Mouse (Mus musculus): ENCODE measurements around the gene M1ap. TPM values are rescaled to one million over a fixed set of nuclear protein-coding genes. Genes with fewer than 3 reads are reported as not detected.

The M1ap gene
- polyA plus RNA-seq, 1 experiment from 2014 or later, result 0.19 TPM

DNA sequence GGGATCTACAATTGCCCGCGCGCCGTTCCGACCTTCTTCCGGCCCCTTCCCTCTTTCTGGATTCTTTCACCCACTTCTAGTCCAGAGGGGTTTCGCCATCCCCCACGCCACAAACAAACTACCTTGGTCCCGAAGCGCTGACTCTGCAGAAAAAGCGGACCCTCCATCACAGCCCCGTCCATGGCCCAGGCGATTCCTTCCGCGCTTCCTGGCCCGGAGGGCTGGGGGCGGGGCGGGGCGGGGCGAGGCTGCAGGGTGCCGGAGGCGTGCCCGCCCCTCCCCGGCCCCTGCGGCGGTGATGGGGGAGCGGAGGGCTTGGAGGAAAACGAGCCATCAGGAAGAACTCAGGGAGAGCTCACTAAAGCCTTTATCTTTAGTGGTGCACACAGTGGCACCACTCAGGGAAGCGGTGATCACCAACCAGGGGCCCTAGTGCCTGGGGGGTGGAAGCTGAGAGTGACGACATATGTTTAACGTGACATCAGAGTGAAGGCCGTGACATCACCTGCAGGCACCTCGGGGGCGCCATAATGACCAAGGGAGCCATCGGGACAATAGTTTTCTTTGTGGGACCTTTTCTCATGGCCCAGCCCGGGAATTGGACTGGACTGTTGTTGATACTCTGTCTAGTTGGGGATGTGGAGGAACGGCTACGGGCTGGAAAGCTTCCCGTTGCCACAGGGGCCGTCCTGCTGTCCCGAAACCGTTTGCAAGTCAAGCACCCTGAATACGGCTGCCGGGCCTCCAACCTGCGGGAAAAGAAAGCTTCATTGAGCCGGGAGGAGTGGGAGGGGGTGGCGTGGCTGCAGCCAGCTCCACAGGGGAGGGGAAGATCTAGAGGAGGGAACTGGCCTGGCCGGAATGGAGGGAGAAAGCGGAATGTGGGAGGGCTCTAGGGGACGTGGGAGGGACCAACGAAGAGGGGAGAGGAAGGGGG, 86.8 kb downstream of the M1ap start, which contains the start of the genes Dok1 and Loxl3:
TSS of gene Dok1 (minus strand) at position 223 of the 937 bp plus-strand sequence.
TSS of gene Loxl3 (plus strand) at position 925 of the 937 bp plus-strand sequence.
- peaks cover 82% of the 10 kb centered on the region for H3K27me3 ChIP-seq (ENCODE audit: low read depth, poor library complexity, severe bottlenecking)
- H3K4me3 ChIP-seq, result peak within 1 kb of the TSS; percentile 66
- H3K9me3 ChIP-seq (replicated peaks), result no peaks in the 10 kb centered on the region
- DNase-seq (ENCODE audit: low spot score), result peak; percentile 86
- no peaks in the 10 kb centered on the region for H3K36me3 ChIP-seq
- WGBS, result under 1% methylated on average over 51 of the region's 51 CpGs
- H3K4me1 ChIP-seq, result peaks cover 44% of the 10 kb centered on the region
- H3K27ac ChIP-seq, result peak within 1 kb of the TSS; percentile 88

DNA sequence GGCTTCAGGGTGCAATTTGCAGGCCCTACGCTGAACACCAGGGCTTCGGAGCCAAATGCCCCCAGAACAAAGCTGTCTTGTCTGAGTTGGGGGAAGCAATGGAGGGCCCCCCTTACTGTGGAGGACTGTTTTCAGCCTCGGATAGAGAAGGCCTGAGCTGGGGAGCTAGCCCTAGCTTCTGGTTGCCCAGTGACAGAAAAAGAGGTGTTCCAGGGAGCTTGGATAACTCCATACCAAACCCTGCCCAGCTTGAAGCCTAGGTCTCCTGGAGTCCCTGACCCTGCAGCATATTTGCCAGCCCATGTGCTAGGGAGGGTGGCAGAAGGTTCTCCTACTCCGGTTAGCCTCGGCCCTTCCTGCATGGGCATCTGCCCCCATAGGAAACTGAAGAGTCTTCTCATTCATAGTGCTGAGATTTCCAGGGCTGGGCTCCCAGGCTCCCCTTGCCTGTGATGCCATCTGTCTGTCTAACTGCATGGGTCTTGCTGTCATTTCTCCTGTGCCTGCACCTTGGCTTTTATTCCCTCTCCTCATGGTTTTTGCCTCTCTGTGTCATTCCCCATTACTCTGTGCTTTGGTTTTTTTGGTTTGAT, 87.9 kb downstream of the M1ap start:
- WGBS, result 17% methylated on average over 5 of the region's 5 CpGs

DNA sequence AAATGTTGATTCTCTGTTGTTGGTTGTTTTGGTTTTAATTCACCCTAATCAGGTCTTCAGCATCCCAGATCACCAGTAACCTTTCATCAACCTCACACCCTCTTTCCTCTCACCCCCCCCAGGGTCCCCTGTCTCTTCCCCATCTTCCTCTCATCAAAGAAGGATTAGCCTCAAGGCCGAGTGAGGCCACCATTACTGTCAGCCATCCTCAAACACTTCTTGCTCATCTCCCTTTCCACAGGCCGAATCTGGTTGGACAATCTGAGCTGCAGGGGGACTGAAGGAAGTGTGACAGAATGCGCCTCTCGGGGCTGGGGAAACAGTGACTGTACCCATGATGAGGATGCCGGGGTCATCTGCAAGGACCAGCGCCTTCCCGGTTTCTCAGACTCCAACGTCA, 90.5 kb downstream of the M1ap start:
- no peak for DNase-seq (ENCODE audit: low spot score)
- H3K4me1 ChIP-seq, result peaks cover 41% of the 10 kb centered on the region
- WGBS, result 72% methylated on average over 8 of the region's 8 CpGs
- no peaks in the 10 kb centered on the region for H3K9me3 ChIP-seq (replicated peaks)
- H3K4me3 ChIP-seq, result no peak overlapping the region
- H3K36me3 ChIP-seq, result no peaks in the 10 kb centered on the region
- H3K27me3 ChIP-seq (ENCODE audit: low read depth, poor library complexity, severe bottlenecking), result peaks cover 49% of the 10 kb centered on the region
- H3K27ac ChIP-seq, result no peak overlapping the region

More for the DNA sequence above, 87.9 kb downstream of the M1ap start:
- Histone ChIP-seq H3K9me3 (replicated peaks) (no peaks in the 10 kb centered on the region), H3K27ac (peak overlapping the region; percentile 88), H3K4me3 (peak overlapping the region; percentile 66), H3K27me3 (ENCODE audit: low read depth, poor library complexity, severe bottlenecking) (peaks cover 72% of the 10 kb centered on the region), H3K4me1 (peaks cover 49% of the 10 kb centered on the region), H3K36me3 (no peaks in the 10 kb centered on the region)
- peak; percentile 38 for DNase-seq (ENCODE audit: low spot score)

DNA sequence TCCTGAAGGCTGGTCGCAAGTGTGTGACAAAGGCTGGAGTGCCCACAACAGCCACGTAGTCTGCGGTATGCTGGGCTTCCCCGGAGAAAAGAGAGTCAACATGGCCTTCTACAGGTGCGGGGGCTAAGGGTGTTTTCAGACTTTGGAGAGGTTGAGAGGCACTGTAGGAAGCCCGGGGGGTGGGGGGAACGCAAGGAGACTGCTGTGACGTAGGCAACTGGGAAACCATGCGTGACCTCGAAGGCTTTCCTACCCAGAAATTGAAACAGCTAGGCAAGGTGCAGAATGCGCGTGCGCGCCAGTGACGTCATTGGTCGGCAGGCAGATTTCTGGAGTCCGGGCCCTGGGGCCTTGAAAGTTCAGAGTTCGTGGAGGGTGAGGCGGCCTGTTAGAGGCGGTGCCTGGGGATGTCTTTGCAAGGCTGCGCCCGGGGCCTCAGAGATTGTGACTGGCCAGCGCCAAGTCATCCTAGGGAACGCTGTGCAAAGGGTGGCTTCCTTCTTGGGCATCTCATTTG, 91.9 kb downstream of the M1ap start:
- peaks cover 36% of the 10 kb centered on the region for H3K4me1 ChIP-seq
- DNase-seq (ENCODE audit: low spot score), result peak; percentile 94
- peak overlapping the region; percentile 58 for H3K27ac ChIP-seq
- no peaks in the 10 kb centered on the region for H3K36me3 ChIP-seq
- H3K4me3 ChIP-seq, result peak overlapping the region; percentile 32
- 9% methylated on average over 24 of the region's 24 CpGs for WGBS
- H3K9me3 ChIP-seq (replicated peaks), result no peaks in the 10 kb centered on the region
- H3K27me3 ChIP-seq (ENCODE audit: low read depth, poor library complexity, severe bottlenecking), result peaks cover 42% of the 10 kb centered on the region

DNA sequence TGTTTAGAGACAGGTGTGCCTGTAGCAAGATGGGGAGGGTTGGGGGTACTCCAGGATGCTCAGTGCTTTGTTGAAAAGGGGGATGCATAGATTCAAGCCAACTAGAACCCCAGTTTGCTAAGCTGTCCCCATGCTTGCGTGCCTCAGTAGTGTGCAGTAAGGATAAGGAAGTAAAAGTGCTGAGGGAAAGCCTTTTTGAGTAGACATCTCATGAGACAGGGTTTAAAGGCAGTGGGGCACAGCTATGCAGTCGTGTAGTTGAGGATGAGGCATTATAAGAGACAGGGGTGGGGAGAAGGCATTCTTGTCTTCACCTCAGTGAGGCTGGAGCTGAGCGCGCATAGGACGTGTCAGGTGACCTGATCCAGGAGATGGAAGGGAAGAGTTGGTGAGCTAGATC, 93.9 kb downstream of the M1ap start:
- Histone ChIP-seq H3K4me1 (peaks cover 24% of the 10 kb centered on the region), H3K9me3 (replicated peaks) (no peaks in the 10 kb centered on the region), H3K27me3 (ENCODE audit: low read depth, poor library complexity, severe bottlenecking) (peaks cover 30% of the 10 kb centered on the region), H3K27ac (no peak overlapping the region), H3K4me3 (no peak overlapping the region), H3K36me3 (no peaks in the 10 kb centered on the region)
- DNase-seq (ENCODE audit: low spot score), result no peak
- WGBS, result 75% methylated on average over 5 of the region's 5 CpGs

DNA sequence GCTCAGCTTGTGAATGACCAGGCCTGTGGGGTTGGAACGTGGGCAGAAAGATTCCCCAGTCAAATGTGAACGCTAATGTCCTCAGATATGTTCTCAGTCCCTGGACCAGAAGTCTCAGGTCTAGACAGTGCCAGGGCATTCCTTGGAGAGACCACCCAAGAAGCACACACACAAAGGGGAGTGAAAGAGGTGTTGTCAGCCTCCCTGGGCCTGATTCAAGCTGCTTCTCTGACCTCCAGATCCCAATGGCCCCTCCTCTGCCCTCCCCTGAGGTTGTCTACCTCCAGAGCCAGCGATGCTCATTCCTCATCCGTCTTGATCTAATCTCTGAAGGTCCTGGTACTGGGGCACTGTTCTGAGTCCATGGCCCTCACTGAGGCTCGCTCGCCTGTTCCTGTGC, 96.9 kb downstream of the M1ap start:
- no peak for DNase-seq (ENCODE audit: low spot score)
- H3K36me3 ChIP-seq, result no peaks in the 10 kb centered on the region
- H3K4me3 ChIP-seq, result no peak overlapping the region
- H3K9me3 ChIP-seq (replicated peaks), result no peaks in the 10 kb centered on the region
- peak overlapping the region; percentile 32; the same call in 1 of the 2 replicates for H3K27ac ChIP-seq
- peaks cover 18% of the 10 kb centered on the region for H3K4me1 ChIP-seq
- H3K27me3 ChIP-seq (ENCODE audit: low read depth, poor library complexity, severe bottlenecking), result 0 out of 2 replicates have a peak, but pooled peaks cover 3% of the 10 kb centered on the region
- 65% methylated on average over 6 of the region's 6 CpGs for WGBS

DNA sequence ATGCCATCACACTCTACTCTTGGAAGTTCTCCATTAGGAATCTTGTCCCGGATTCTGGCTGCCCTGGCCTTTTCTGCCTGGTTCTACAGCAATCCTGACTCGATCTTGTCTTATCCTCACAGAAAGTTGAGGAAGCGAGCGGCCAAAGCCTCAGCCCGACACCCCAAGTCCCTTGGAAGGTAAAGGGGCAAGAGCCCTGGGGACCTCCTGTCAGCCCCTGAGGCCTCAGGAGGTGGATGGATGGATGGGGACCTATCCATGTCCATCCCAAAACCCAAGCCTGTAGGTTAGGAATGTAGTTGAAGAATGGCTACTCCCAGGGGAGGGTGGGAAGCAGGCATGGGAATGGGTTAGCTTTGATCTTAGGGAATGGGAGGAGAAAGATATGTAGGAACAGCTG, 97.3 kb downstream of the M1ap start:
- Histone ChIP-seq H3K9me3 (replicated peaks) (no peaks in the 10 kb centered on the region), H3K4me3 (no peak overlapping the region), H3K27ac (peak overlapping the region; percentile 32; the same call in 1 of the 2 replicates), H3K36me3 (no peaks in the 10 kb centered on the region), H3K27me3 (ENCODE audit: low read depth, poor library complexity, severe bottlenecking) (0 out of 2 replicates have a peak, but pooled peaks cover 3% of the 10 kb centered on the region), H3K4me1 (peaks cover 14% of the 10 kb centered on the region; the same call in 1 of the 2 replicates)
- 90% methylated on average over 5 of the region's 5 CpGs for WGBS
- no peak for DNase-seq (ENCODE audit: low spot score)

DNA sequence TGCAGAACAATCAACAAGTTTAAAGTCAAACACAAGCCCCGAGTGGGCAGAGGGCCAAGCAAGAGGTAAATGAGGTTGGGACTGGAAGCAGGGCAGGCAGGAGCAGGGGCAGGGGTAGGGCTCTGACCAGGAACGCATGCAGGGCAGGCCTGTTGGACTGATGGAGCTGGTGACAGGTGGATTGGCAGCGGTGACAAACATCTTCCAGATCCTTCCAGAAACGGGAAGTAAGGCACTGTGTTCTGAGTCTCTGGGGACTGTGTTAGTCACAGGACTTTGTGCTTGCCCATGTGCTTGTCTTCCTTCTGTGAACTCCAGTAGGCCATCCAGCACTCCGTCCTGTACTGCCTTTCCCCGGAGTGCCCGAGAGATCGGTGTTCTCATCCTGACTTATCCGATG, 98.0 kb downstream of the M1ap start:
- Histone ChIP-seq H3K36me3 (peaks cover 3% of the 10 kb centered on the region; the same call in 1 of the 2 replicates), H3K27me3 (ENCODE audit: low read depth, poor library complexity, severe bottlenecking) (0 out of 2 replicates have a peak, but pooled peaks cover under 1% of the 10 kb centered on the region), H3K9me3 (replicated peaks) (no peaks in the 10 kb centered on the region), H3K4me3 (0 out of 2 replicates have a peak overlapping the region, but pooled peaks have one; percentile 10), H3K27ac (no peak overlapping the region), H3K4me1 (peaks cover 17% of the 10 kb centered on the region; the same call in 1 of the 2 replicates)
- no peak for DNase-seq (ENCODE audit: low spot score)
- WGBS, result 79% methylated on average over 9 of the region's 9 CpGs

DNA sequence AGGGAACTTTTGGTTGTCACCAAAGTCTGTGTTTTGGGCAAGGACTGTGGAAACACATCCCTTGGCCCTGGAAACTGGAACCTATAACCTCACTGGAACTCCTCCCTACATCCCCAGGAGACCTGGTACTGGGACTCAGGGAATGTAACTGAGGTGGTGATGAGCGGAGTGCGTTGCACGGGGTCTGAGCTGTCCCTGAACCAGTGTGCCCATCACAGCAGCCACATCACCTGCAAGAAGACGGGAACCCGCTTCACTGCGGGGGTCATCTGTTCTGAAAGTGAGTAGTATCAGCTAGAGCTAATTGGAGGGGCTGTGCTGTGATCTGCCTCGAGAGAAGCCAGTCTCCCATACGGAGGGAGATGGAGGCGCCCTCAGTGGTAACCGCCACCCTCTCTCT, 102.7 kb downstream of the M1ap start:
- no peak for DNase-seq (ENCODE audit: low spot score)
- no peak overlapping the region for H3K27ac ChIP-seq

DNA sequence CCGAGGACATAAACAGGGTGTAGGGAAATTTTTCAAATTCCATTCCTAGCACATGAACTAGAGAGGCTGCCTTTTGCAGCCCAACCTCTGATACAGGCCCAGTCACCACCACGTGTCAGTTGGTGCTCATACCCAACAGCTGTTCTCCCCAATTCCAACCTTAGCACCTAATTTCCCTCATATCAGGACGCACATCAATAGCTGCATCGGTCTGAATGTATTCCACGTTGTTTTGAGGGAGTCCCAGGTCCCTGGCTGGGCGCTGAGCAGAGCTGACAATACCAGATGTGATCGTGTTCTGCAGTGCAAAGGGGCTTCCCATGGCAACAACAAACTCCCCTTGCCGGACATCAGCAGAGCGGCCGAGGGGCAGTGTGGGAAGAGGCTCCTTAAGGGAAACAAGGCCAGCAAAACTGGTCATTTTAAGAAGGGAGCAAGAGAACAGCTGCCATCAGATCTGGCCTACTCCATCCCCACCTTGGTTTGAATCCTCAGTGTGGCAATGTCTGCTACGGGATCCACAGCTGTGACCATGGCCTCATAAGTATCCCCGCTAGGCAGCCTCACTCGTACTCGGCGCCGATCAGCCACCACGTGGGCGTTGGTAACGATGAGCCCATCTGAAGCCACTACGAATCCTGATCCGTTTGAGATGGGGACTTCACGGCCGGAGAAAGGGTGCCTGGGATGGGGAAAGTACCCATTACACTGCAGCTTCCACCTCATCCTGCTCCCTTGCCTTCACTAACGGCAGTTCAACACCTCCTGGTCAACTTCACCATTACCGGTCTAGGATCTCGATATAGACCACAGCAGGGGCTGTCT, 106.6 kb downstream of the M1ap start:
- 4% methylated on average over 26 of the region's 26 CpGs for WGBS

More for the DNA sequence above, 102.7 kb downstream of the M1ap start:
- Histone ChIP-seq H3K27me3 (ENCODE audit: low read depth, poor library complexity, severe bottlenecking) (no peaks in the 10 kb centered on the region), H3K4me3 (no peak overlapping the region), H3K9me3 (replicated peaks) (no peaks in the 10 kb centered on the region), H3K4me1 (peaks cover 21% of the 10 kb centered on the region), H3K36me3 (peaks cover 27% of the 10 kb centered on the region)
- WGBS, result 69% methylated on average over 10 of the region's 10 CpGs

DNA sequence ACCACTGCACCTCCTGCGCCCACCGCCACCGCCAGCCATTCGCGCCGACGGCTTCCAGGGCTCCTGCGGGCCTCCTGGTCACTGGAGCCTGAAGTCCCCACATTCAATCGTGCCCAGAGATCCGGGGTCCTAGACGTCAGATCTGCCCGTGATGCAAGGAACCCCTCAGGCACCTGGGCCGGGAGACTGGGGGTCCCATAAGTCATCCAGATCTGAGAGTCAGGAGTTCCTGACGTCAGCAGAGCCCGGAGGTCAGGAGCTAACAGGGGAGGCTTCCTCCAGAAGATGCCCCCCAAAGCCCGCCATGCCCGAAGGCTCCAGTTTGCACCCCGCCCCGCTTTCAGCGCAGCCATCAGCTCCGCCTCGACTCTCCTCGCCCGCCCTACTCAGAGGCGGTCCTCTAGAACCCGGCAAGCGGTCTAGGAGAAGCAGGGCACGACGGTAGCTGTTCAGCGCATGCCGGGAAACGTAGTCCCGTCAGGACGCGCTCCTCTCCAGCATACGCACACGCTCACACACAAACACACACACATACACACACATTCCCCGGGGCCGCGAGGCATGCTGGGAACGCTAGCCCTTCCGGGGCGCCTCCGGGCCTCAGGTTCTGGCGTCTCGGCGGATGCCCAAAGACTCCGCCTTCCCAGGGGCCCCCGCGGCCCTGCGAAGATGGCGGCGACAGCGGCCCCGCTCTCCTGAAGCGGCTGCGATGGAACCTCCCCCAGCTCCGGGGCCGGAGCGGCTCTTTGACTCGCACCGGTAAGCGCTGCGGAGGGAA, 107.6 kb downstream of the M1ap start, which contains the start of gene Aup1:
TSS of gene Aup1 (plus strand) at position 448 of the 778 bp plus-strand sequence.
- Histone ChIP-seq H3K27me3 (ENCODE audit: low read depth, poor library complexity, severe bottlenecking) (peaks cover 10% of the 10 kb centered on the region), H3K4me1 (peaks cover 33% of the 10 kb centered on the region), H3K36me3 (peaks cover 56% of the 10 kb centered on the region), H3K27ac (peak within 1 kb of the TSS; percentile 93), H3K9me3 (replicated peaks) (no peaks in the 10 kb centered on the region), H3K4me3 (peak within 1 kb of the TSS; percentile 99)
- peak; percentile 98 for DNase-seq (ENCODE audit: low spot score)
- WGBS, result under 1% methylated on average over 64 of the region's 64 CpGs

More for the DNA sequence above, 106.6 kb downstream of the M1ap start:
- peaks cover 3% of the 10 kb centered on the region; the same call in 1 of the 2 replicates for H3K27me3 ChIP-seq (ENCODE audit: low read depth, poor library complexity, severe bottlenecking)
- peak overlapping the region; percentile 93 for H3K27ac ChIP-seq
- H3K4me1 ChIP-seq, result peaks cover 33% of the 10 kb centered on the region
- peaks cover 53% of the 10 kb centered on the region for H3K36me3 ChIP-seq
- peak overlapping the region; percentile 99 for H3K4me3 ChIP-seq
- peak; percentile 64 for DNase-seq (ENCODE audit: low spot score)
- no peaks in the 10 kb centered on the region for H3K9me3 ChIP-seq (replicated peaks)
